ENCODE assay signal across 31 mouse cellular contexts in genomic region chr17:30756771-30757170, GRCm38 (mm10).
DNase-seq lines count a peak whose midpoint lies in the region; ATAC-seq and TF ChIP-seq lines count a peak whose summit lies in the region.
"Had no signal": no experiment of that assay in that cellular context is flagged by ENCODE, and none has a peak within 500 bp of the region (broad histone marks: within the 10 kb centered on the region; RNA-seq: fewer than 3 reads in every experiment).

No protein-coding gene starts in this region.

- H3K27me3 ChIP-seq in testis, adult 2 months (ENCODE audit: control insufficient read depth, insufficient read depth, low read length), result no peaks in the 10 kb centered on the region
- H3K27me3 ChIP-seq in MEL (ENCODE audit: control insufficient read depth in 1 of 2, insufficient read depth in 2 of 2, low read length in 2 of 2), result no peaks in the 10 kb centered on the region
- H3K27me3 ChIP-seq in thymus, adult 2 months (ENCODE audit: control insufficient read depth, insufficient read depth, low read length), result no peaks in the 10 kb centered on the region
- H3K27me3 ChIP-seq: embryonic facial prominence, embryonic 13.5 days; forebrain, embryonic 12.5 days; forebrain, embryonic 15.5 days; heart, embryonic 13.5 days; Patski had no signal

- H3K36me3 ChIP-seq in testis, adult 2 months (ENCODE audit: control insufficient read depth, insufficient read depth, low read length), result no peaks in the 10 kb centered on the region; the same call in 1 of the 2 replicates
- peaks cover 0 to 3% of the 10 kb centered on the region in 2 experiments; a peak in 1 of 4 replicates for H3K36me3 ChIP-seq in MEL (ENCODE audit: control insufficient read depth in 1 of 2, insufficient read depth in 2 of 2, low read length in 2 of 2)
- H3K36me3 ChIP-seq in thymus, adult 2 months (ENCODE audit: control insufficient read depth, insufficient read depth, low read length), result peaks cover 12% of the 10 kb centered on the region
- H3K36me3 ChIP-seq: embryonic facial prominence, embryonic 10.5 days; embryonic facial prominence, embryonic 13.5 days; forebrain, embryonic 12.5 days; forebrain, embryonic 15.5 days; heart, embryonic 13.5 days had no signal

- 97% methylated on average over 5 of the region's 5 CpGs for WGBS in thymus, adult 2 months

- no peak for ATAC-seq in CD4-positive, CD25-positive, alpha-beta regulatory T cell, adult 4 months
- ATAC-seq: activated CD4-positive, CD25-positive, alpha-beta regulatory T cell, adult 4 months; forebrain, embryonic 15.5 days; hindbrain, postnatal 0 days; inflammation-experienced regulatory T-cells, adult 6 months; intestine, embryonic 16.5 days; Patski had no signal

- H3K79me2 ChIP-seq in MEL (ENCODE audit: control insufficient read depth, insufficient read depth, low read length, poor library complexity), result no peaks in the 10 kb centered on the region

- H3K27ac ChIP-seq in testis, adult 2 months (ENCODE audit: control insufficient read depth, insufficient read depth, low read depth, low read length), result no peak overlapping the region
- H3K27ac ChIP-seq in MEL (ENCODE audit: control insufficient read depth, low read depth, low read length), result no peak overlapping the region
- no peak overlapping the region for H3K27ac ChIP-seq in thymus, adult 2 months (ENCODE audit: control insufficient read depth, insufficient read depth, low read length)
- H3K27ac ChIP-seq: embryonic facial prominence, embryonic 10.5 days; embryonic facial prominence, embryonic 13.5 days; forebrain, embryonic 12.5 days; forebrain, embryonic 15.5 days; heart, adult 2 months; heart, embryonic 10.5 days; heart, embryonic 13.5 days; hindbrain, embryonic 14.5 days; hindbrain, postnatal 0 days had no signal

- peak; percentile 43; the same call in 1 of the 2 replicates for TF ChIP-seq CTCF in testis, adult 2 months (IDR thresholded peaks at IDR 0.05; ENCODE audit: control insufficient read depth, insufficient read depth, insufficient replicate concordance, low read depth, low read length)
- peak; percentile 35 to 48 (median 48) for TF ChIP-seq CTCF in MEL (IDR thresholded peaks at IDR 0.05 in 2 of 3, conservative IDR thresholded peaks at IDR 0.05 in 1 of 3; ENCODE audit: control insufficient read depth in 1 of 3, insufficient read depth in 1 of 3, low read depth in 2 of 3, low read length in 3 of 3, poor library complexity in 1 of 3, severe bottlenecking in 1 of 3)
- no peak for TF ChIP-seq CTCF in thymus, adult 2 months (IDR thresholded peaks at IDR 0.05; ENCODE audit: borderline replicate concordance, control insufficient read depth, extremely low read depth, insufficient read depth, low read length, poor library complexity)

- no peaks in the 10 kb centered on the region for H3K4me1 ChIP-seq in testis, adult 2 months (ENCODE audit: control insufficient read depth, insufficient read depth, low read length)
- no peaks in the 10 kb centered on the region for H3K4me1 ChIP-seq in MEL (ENCODE audit: control insufficient read depth in 1 of 2, insufficient read depth in 2 of 2, low read length in 2 of 2)
- no peaks in the 10 kb centered on the region for H3K4me1 ChIP-seq in thymus, adult 2 months (replicated peaks; ENCODE audit: control insufficient read depth, insufficient read depth, low read length)
- H3K4me1 ChIP-seq: embryonic facial prominence, embryonic 10.5 days; embryonic facial prominence, embryonic 13.5 days; forebrain, embryonic 12.5 days; heart, embryonic 10.5 days; heart, embryonic 13.5 days had no signal

- no peak for TF ChIP-seq EP300 in MEL (IDR thresholded peaks at IDR 0.05; ENCODE audit: low read depth in 1 of 2, low read length in 2 of 2)

- intact Hi-C loops in gastrocnemius, postnatal 14 days (cut with DNase I; ENCODE audit: low total_unique reads), result no loop called here

- no peak overlapping the region for H3K9ac ChIP-seq in MEL (ENCODE audit: control insufficient read depth, low read depth, low read length, poor library complexity, severe bottlenecking)
- H3K9ac ChIP-seq: embryonic facial prominence, embryonic 13.5 days; forebrain, embryonic 12.5 days; forebrain, embryonic 15.5 days; heart, embryonic 13.5 days; hindbrain, embryonic 14.5 days had no signal

- peak; percentile 9 for DNase-seq in CD4-positive, CD25-positive, alpha-beta regulatory T cell, adult 2 months (ENCODE audit: low read depth, low spot score)
- no peak for DNase-seq in testis, postnatal 14 days (ENCODE audit: low spot score)
- peak; percentile 40 for DNase-seq in MEL (ENCODE audit: low read depth, low spot score)
- no peak for DNase-seq in thymus, adult 2 months
- DNase-seq in gastrocnemius, postnatal 14 days, result no peak
- no peak for DNase-seq in lung, postnatal 14 days
- DNase-seq: adrenal gland, adult 8-10 months; adrenal gland, postnatal 25 days; cerebellum, adult 2 months; cerebellum, postnatal 10 days; cerebellum, postnatal 36 days; embryo, embryonic 11 days; gastrocnemius, postnatal 36 days; heart, adult 2 months; heart, postnatal 14 days; heart, postnatal 4 days had no signal

- no peak for TF ChIP-seq RAD21 in MEL (IDR thresholded peaks at IDR 0.05; ENCODE audit: low read depth, low read length)

- TF ChIP-seq POLR2A in testis, adult 2 months (IDR thresholded peaks at IDR 0.05; ENCODE audit: control insufficient read depth, low read depth, low read length), result no peak
- TF ChIP-seq POLR2A in MEL (IDR thresholded peaks at IDR 0.05; ENCODE audit: control insufficient read depth in 1 of 2, insufficient read depth in 1 of 2, low read depth in 1 of 2, low read length in 2 of 2, poor library complexity in 1 of 2), result no peak
- no peak for TF ChIP-seq POLR2A in thymus, adult 2 months (IDR thresholded peaks at IDR 0.05; ENCODE audit: control insufficient read depth, extremely low read depth, insufficient read depth, low read length, poor library complexity)

- no peak overlapping the region for H3K4me3 ChIP-seq in testis, adult 2 months (ENCODE audit: control insufficient read depth, low read depth, low read length)
- H3K4me3 ChIP-seq in MEL (ENCODE audit: control insufficient read depth in 1 of 2, insufficient read depth in 1 of 2, low read depth in 2 of 2, low read length in 2 of 2), result no peak overlapping the region
- H3K4me3 ChIP-seq in thymus, adult 2 months (ENCODE audit: control insufficient read depth, insufficient read depth, low read length), result no peak overlapping the region
- H3K4me3 ChIP-seq: embryonic facial prominence, embryonic 10.5 days; embryonic facial prominence, embryonic 13.5 days; erythroblast, embryonic 14.5 days; forebrain, embryonic 12.5 days; forebrain, embryonic 15.5 days; heart, adult 2 months; heart, embryonic 10.5 days; heart, embryonic 13.5 days had no signal

- no peaks in the 10 kb centered on the region for H3K9me3 ChIP-seq in MEL (replicated peaks; ENCODE audit: insufficient read depth, low read length)
- H3K9me3 ChIP-seq: forebrain, embryonic 15.5 days; heart, embryonic 10.5 days; heart, embryonic 13.5 days had no signal

TF ChIP-seq in MEL, 35 proteins besides CTCF, POLR2A, EP300 and RAD21:
- TF ChIP-seq MEF2A (IDR thresholded peaks at IDR 0.05; ENCODE audit: extremely low read depth, insufficient replicate concordance, low read depth, low read length, poor library complexity, severe bottlenecking) (no peak), ETS1 (IDR thresholded peaks at IDR 0.05; ENCODE audit: low read depth, low read length) (no peak), SIN3A (IDR thresholded peaks at IDR 0.05; ENCODE audit: low read length) (no peak), ELF1 (IDR thresholded peaks at IDR 0.05; ENCODE audit: low read depth, low read length) (no peak), NRF1 (IDR thresholded peaks at IDR 0.05; ENCODE audit: insufficient read depth, low read depth, low read length, poor library complexity, severe bottlenecking) (no peak), MYC (IDR thresholded peaks at IDR 0.05; ENCODE audit: low read depth, low read length) (no peak), ZMIZ1 (IDR thresholded peaks at IDR 0.05; ENCODE audit: low read depth, low read length) (no peak), UBTF (IDR thresholded peaks at IDR 0.05; ENCODE audit: borderline replicate concordance, insufficient read depth, low read depth, low read length) (no peak), ZC3H11A (IDR thresholded peaks at IDR 0.05; ENCODE audit: low read depth, low read length) (no peak), TBP (IDR thresholded peaks at IDR 0.05; ENCODE audit: low read depth, low read length) (no peak), ZKSCAN1 (IDR thresholded peaks at IDR 0.05; ENCODE audit: low read depth, low read length) (no peak), MAFK (IDR thresholded peaks at IDR 0.05; ENCODE audit: borderline replicate concordance, low read depth, low read length) (no peak), POLR2AphosphoS5 (IDR thresholded peaks at IDR 0.05; ENCODE audit: borderline replicate concordance, low read depth, low read length) (no peak), NELFE (IDR thresholded peaks at IDR 0.05; ENCODE audit: low read depth, low read length) (no peak), HCFC1 (IDR thresholded peaks at IDR 0.05; ENCODE audit: low read depth, low read length) (no peak), CHD1 (IDR thresholded peaks at IDR 0.05; ENCODE audit: low read depth, low read length) (no peak), USF1 (IDR thresholded peaks at IDR 0.05; ENCODE audit: low read depth, low read length) (no peak), BHLHE40 (IDR thresholded peaks at IDR 0.05; ENCODE audit: borderline replicate concordance, low read depth, low read length) (no peak), POLR2AphosphoS2 (IDR thresholded peaks at IDR 0.05; ENCODE audit: low read length) (no peak)
TF ChIP-seq in MEL: peak in this region for 0.

Comparison
In these comparisons a context has a peak if more than half of its experiments do, and no peak if none do; other contexts are left out.
1. DNase-seq: peak in CD4-positive, CD25-positive, alpha-beta regulatory T cell, adult 2 months (single experiment) and MEL (single experiment); none in testis, postnatal 14 days (single experiment), thymus, adult 2 months (single experiment), gastrocnemius, postnatal 14 days (single experiment) and lung, postnatal 14 days (single experiment).